Mouse (Mus musculus) stomach, postnatal 0 days (tissue): ENCODE measurements at regions not wholly inside any gene's neighbourhood (a gene's known extent, or its start where the extent isn't known, plus 50 kb on each side); places are given as distances from the start of the nearest gene placed in this dataset.

Experiments used
- CTCF ChIP-seq: IDR thresholded peaks from 2 replicates; pipeline ENCODE4 v1.5.1; 2016; ENCODE audit warnings: antibody characterized with exemption, low read depth, mild to moderate bottlenecking, moderate library complexity
- EP300 ChIP-seq: optimal IDR thresholded peaks from 2 replicates; pipeline ENCODE3; 2016; ENCODE audit warnings: antibody characterized with exemption

- no peak for TF ChIP-seq CTCF
- no peak for TF ChIP-seq EP300
These were observed 153.6 kb downstream of the Rpl10-ps3 start for GRCm38 (mm10) chr9:50191136-50191535.
